Mouse (Mus musculus) adrenal gland, adult (tissue): Measurements from ENCODE around the gene Slc41a2.

Experiments
- DNase-seq, 2 experiments: peaks; one replicate each; pipeline ENCODE4 v3.0.0; 2022 to 2023; ENCODE audit warnings: low spot score in 1 of 2; ENCODE audit not compliant: inconsistent age in 2 of 2

Gene Slc41a2

GRCm38 (mm10) chr10:83320870-83321269 lies 16.8 kb downstream of the Slc41a2 start:
- DNase-seq, result peak; percentile 52 to 82

- DNase-seq, result no peak
These were observed 17.3 kb downstream of the Slc41a2 start for GRCm38 (mm10) chr10:83320396-83320795.

- DNase-seq, result no peak
These were observed 24.6 kb downstream of the Slc41a2 start for GRCm38 (mm10) chr10:83313033-83313432.

GRCm38 (mm10) chr10:83310356-83310755 lies 27.3 kb downstream of the Slc41a2 start:
- no peak for DNase-seq

GRCm38 (mm10) chr10:83301687-83302086 lies 36.0 kb downstream of the Slc41a2 start:
- peak; percentile 21 to 52 for DNase-seq

- no peak for DNase-seq
These were observed 36.6 kb downstream of the Slc41a2 start for GRCm38 (mm10) chr10:83301054-83301453.

- no peak for DNase-seq
These were observed 40.7 kb downstream of the Slc41a2 start for GRCm38 (mm10) chr10:83297017-83297416.

GRCm38 (mm10) chr10:83294746-83295145 lies 42.9 kb downstream of the Slc41a2 start:
- peak in 1 of 2 experiments; percentile 67 for DNase-seq

- no peak for DNase-seq
These were observed 44.3 kb downstream of the Slc41a2 start for GRCm38 (mm10) chr10:83293352-83293751.

- no peak for DNase-seq
These were observed 46.0 kb downstream of the Slc41a2 start for GRCm38 (mm10) chr10:83291731-83292130.

GRCm38 (mm10) chr10:83287828-83288227 lies 49.9 kb downstream of the Slc41a2 start:
- DNase-seq, result no peak

GRCm38 (mm10) chr10:83286399-83286798 lies 51.3 kb downstream of the Slc41a2 start:
- no peak for DNase-seq

GRCm38 (mm10) chr10:83285724-83286256 lies 51.9 kb downstream of the Slc41a2 start:
- no peak for DNase-seq

GRCm38 (mm10) chr10:83284916-83285315 lies 52.8 kb downstream of the Slc41a2 start:
- DNase-seq, result peak in 1 of 2 experiments; percentile 26

- DNase-seq, result no peak
These were observed 71.0 kb downstream of the Slc41a2 start for GRCm38 (mm10) chr10:83266731-83267130.

- no peak for DNase-seq
These were observed 71.4 kb downstream of the Slc41a2 start for GRCm38 (mm10) chr10:83266241-83266640.

GRCm38 (mm10) chr10:83264680-83265079 lies 73.0 kb downstream of the Slc41a2 start:
- no peak for DNase-seq

GRCm38 (mm10) chr10:83264056-83264455 lies 73.6 kb downstream of the Slc41a2 start:
- no peak for DNase-seq

GRCm38 (mm10) chr10:83261264-83261663 lies 76.4 kb downstream of the Slc41a2 start:
- DNase-seq, result no peak

GRCm38 (mm10) chr10:83251377-83251776 lies 86.3 kb downstream of the Slc41a2 start:
- peak; percentile 13 to 32 for DNase-seq

GRCm38 (mm10) chr10:83248036-83248435 lies 89.6 kb downstream of the Slc41a2 start:
- no peak for DNase-seq

GRCm38 (mm10) chr10:83245720-83246119 lies 92.0 kb downstream of the Slc41a2 start:
- no peak for DNase-seq

GRCm38 (mm10) chr10:83244131-83244530 lies 93.6 kb downstream of the Slc41a2 start:
- no peak for DNase-seq
